Mouse (Mus musculus) hindbrain, embryonic 14.5 days (tissue): ENCODE results near the gene Tpp2. TPM values are rescaled to one million over a fixed set of nuclear protein-coding genes. Genes with fewer than 3 reads are reported as not detected.
A peak's percentile ranks its signal among the peaks of the same experiment; 100 is the strongest.
"Not testable (repeated sequence)": the region's sequence is repeated elsewhere in the genome, so short reads cannot be mapped to it uniquely, and the experiment has no call there.

Experiments
- ATAC-seq: fragments of 200-750 bp; cut with Nextera tagmentation; 2 replicates; pipeline ENCODE4 v1.8.0; 2017; ENCODE audit warnings: moderate number of reproducible peaks, mild to moderate bottlenecking, moderate TSS enrichment, moderate library complexity; ENCODE audit not compliant: low FRiP score
- DNase-seq: peaks from one replicate; pipeline ENCODE4 v3.0.0-alpha.2; 2015; ENCODE audit warnings: low spot score
- H3K27ac ChIP-seq: fragments of 300-500 bp; sonication (generic); 2 replicates; pipeline ENCODE4 v1.5.1; 2014; ENCODE audit warnings: mild to moderate bottlenecking, moderate library complexity
- H3K27me3 ChIP-seq: fragments of 300-500 bp; sonication (generic); 2 replicates; pipeline ENCODE4 v1.6.1; 2014; ENCODE audit warnings: mild to moderate bottlenecking, low read length, mixed read lengths; ENCODE audit not compliant: control insufficient read depth, insufficient read depth
- H3K36me3 ChIP-seq: fragments of 300-500 bp; sonication (generic); replicated peaks from 2 replicates; pipeline ENCODE4 v1.6.1; 2014; ENCODE audit not compliant: control insufficient read depth, insufficient read depth
- H3K4me1 ChIP-seq: fragments of 300-500 bp; sonication (generic); replicated peaks from 2 replicates; pipeline ENCODE4 v1.6.1; 2014; ENCODE audit warnings: antibody characterized with exemption, low read length, mixed read lengths; ENCODE audit not compliant: control insufficient read depth, insufficient read depth
- H3K4me2 ChIP-seq: fragments of 300-500 bp; sonication (generic); replicated peaks from 2 replicates; pipeline ENCODE4 v1.6.1; 2014; ENCODE audit warnings: mild to moderate bottlenecking, moderate library complexity
- H3K4me3 ChIP-seq: fragments of 300-500 bp; sonication (generic); replicated peaks from 2 replicates; pipeline ENCODE4 v1.5.1; 2014; ENCODE audit warnings: mild to moderate bottlenecking, low read length
- H3K9ac ChIP-seq: fragments of 300-500 bp; sonication (generic); 2 replicates; pipeline ENCODE4 v1.6.1; 2014
- H3K9me3 ChIP-seq: fragments of 300-500 bp; sonication (generic); 2 replicates; pipeline ENCODE4 v1.6.1; 2016; ENCODE audit warnings: low read length; ENCODE audit not compliant: control insufficient read depth
- WGBS: fragments of 180-500 bp; shearing (Covaris S2); extraction: QIAGEN DNeasy Blood & Tissue Kit; methylation state at CpG from one replicate; pipeline ENCODE4 v1.1.7; 2014; 5-methylcytosine and 5-hydroxymethylcytosine counted together
- polyA plus RNA-seq: library from polyadenylated mRNA; unstranded; fragments of >200 nt; fragmentation: Nextera tagmentation; extraction: Ambion mirVana; gene quantifications from 2 replicates; pipeline ENCODE4 v1.2.1, GENCODE M21; 2014

The Tpp2 gene
- polyA plus RNA-seq = 59.1 and 60.5 TPM in 2 replicates

DNA sequence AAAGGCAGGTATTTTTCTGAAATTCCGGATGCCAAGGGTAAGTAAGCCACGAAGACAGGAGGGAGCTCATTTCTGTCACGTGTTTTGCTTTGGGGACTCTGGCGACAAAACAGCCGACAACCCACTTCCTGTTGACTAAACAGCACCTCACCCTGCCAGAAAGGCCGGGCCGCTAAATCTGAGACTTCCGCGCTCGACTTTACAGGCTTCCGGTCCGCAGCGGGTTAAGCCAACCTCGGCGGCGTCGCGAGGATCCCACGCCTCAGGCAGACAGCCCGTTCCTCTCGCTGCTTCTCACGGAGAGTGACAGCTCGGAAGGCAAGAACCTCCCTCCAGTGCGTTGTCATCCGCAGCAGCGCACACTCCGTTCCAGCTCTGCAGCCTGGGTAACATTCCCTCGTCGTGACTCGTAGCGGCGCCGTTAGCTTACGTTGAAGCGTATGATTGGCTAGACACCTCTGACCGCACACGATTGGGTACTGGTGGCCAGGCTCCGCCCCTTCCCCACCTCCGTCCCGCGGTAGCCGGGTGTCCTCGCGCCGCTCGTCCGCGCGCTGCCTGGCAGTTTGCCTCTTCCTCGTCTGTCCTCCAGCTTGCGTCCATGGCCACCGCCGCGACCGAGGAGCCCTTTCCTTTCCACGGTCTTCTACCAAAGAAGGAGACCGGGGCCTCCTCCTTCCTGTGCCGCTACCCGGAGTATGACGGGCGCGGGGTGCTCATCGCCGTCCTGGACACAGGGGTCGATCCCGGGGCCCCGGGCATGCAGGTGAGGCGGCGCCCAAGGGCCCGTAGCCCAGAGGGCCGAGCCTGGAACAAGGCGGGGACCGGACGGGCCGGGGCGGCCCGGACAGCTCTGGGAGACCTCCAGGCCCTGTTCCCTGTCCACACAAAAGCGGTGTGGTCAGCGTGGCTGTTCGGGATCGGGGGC is at the start of gene Tpp2:
Gene Tpp2 (plus strand): TSS at position 160 of the 928 bp plus-strand sequence.
- Histone ChIP-seq H3K27me3 (no peaks in the 10 kb centered on the region), H3K27ac (peak within 1 kb of the TSS; percentile 91), H3K4me1 (peaks cover 17% of the 10 kb centered on the region), H3K9ac (peak within 1 kb of the TSS; percentile 97), H3K9me3 (0 out of 2 replicates have a peak, but pooled peaks cover under 1% of the 10 kb centered on the region), H3K4me2 (peak within 1 kb of the TSS; percentile 78), H3K4me3 (peak within 1 kb of the TSS; percentile 98), H3K36me3 (no peaks in the 10 kb centered on the region)
- under 1% methylated on average over 81 of the region's 81 CpGs for WGBS
- peak; percentile 100 for ATAC-seq
- DNase-seq = peak; percentile 98

- H3K36me3 ChIP-seq, ATAC-seq, H3K9ac ChIP-seq, DNase-seq, H3K27ac ChIP-seq, H3K4me1 ChIP-seq, H3K27me3 ChIP-seq, H3K9me3 ChIP-seq, H3K4me3 ChIP-seq, H3K4me2 ChIP-seq: not testable (repeated sequence)
- whole genome bisulfite sequencing = 90% methylated on average over 11 of the region's 11 CpGs
Observed at GRCm38 (mm10) chr1:43888358-43888757, 45.1 kb upstream of the Tpp2 start.

- H3K27ac ChIP-seq = no peak overlapping the region
- H3K9me3 ChIP-seq = no peaks in the 10 kb centered on the region
- DNase-seq (no peak), ATAC-seq (no peak)
- 0 out of 2 replicates have a peak, but pooled peaks cover 9% of the 10 kb centered on the region for H3K4me1 ChIP-seq
- H3K4me3 ChIP-seq = no peak overlapping the region
- no peak overlapping the region for H3K4me2 ChIP-seq
- no peaks in the 10 kb centered on the region for H3K36me3 ChIP-seq
- H3K27me3 ChIP-seq = no peaks in the 10 kb centered on the region
- no peak overlapping the region for H3K9ac ChIP-seq
Observed at GRCm38 (mm10) chr1:43895742-43896141, 37.7 kb upstream of the Tpp2 start.

DNA sequence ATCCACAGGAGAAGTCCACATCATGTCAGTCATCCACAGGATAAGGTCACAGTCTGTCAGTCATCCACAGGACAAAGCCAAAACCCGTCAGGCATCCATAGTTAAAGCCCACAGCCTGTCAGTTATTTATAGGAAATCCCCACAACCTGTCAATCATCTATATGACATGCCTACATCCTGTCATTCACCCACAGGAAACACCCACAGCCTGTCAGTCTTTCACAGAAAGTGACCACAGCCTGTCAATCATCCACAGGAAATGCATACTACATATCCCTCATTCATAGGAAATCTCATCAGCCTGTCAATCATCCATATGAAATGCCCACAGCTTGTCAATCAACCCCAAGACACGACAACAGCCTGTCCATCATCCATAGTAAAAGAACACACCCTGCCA is 36.3 kb upstream of the Tpp2 start:
- no peaks in the 10 kb centered on the region for H3K9me3 ChIP-seq
- DNase-seq = no peak
- no peak overlapping the region for H3K4me2 ChIP-seq
- H3K9ac ChIP-seq = no peak overlapping the region
- no peak overlapping the region for H3K27ac ChIP-seq
- ATAC-seq = no peak
- no peaks in the 10 kb centered on the region for H3K36me3 ChIP-seq
- 85% methylated on average over 2 of the region's 2 CpGs for WGBS
- no peaks in the 10 kb centered on the region for H3K27me3 ChIP-seq
- 0 out of 2 replicates have a peak, but pooled peaks cover 9% of the 10 kb centered on the region for H3K4me1 ChIP-seq
- H3K4me3 ChIP-seq = no peak overlapping the region

DNA sequence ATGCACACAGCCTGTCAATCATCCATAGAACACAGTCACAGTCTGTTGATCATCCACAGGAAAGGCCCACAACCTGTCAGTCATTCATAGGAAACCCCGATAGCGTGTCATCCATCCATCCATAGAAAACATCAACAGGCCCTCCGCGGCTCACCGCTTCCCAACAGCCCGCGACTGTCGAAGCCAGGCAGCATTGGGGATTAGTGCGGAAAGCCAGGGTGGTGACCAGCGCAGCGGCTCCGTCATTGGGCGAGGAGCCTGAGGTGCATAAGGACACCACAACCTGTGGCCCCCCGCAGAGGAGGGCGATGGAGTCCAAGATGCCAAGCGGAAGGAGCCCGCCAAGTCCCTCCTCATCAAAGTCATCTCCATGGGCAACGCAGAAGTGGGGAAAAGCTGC is 35.5 kb upstream of the Tpp2 start:
- no peak for ATAC-seq
- Histone ChIP-seq H3K9me3 (no peaks in the 10 kb centered on the region), H3K36me3 (no peaks in the 10 kb centered on the region), H3K27ac (no peak overlapping the region), H3K27me3 (no peaks in the 10 kb centered on the region), H3K4me2 (no peak overlapping the region), H3K9ac (no peak overlapping the region), H3K4me3 (no peak overlapping the region), H3K4me1 (0 out of 2 replicates have a peak, but pooled peaks cover 9% of the 10 kb centered on the region)
- 81% methylated on average over 18 of the region's 18 CpGs for WGBS
- no peak for DNase-seq

DNA sequence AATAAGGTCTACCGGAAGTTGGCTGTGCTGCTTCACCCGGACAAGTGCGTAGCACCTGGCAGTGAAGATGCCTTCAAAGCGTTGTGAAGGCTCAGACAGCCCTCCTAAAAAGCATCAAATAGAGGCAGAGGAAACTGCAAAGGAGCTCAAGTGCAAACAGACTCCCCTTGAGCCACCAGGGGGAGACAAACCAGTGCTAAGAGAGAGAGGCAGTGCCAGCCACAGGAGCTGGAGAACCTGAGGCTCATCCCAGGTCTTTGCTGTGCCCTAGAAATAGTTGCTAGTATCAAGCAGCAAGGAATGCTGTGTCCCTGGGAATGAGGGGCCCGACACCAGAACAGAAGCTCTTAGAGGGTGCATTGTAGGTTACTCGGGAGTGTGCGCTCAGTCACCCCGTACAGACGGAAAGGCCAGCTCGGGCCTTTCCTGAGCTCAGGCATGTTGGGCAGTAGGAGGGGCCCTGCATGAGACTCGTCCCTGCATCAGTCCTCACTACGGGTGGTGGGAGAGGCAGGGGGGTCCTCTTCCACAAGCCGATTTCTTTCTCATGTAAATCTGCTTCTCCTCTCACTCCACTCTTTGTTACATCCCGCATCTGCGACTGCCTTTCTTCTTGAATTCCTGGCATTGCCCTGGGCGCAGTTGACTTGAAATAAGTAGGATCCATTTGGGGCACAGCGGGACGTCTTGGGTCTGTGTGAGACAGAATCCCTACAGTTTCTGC is 34.3 kb upstream of the Tpp2 start:
- Histone ChIP-seq H3K9ac (peak overlapping the region; percentile 41), H3K27me3 (no peaks in the 10 kb centered on the region), H3K36me3 (no peaks in the 10 kb centered on the region), H3K9me3 (no peaks in the 10 kb centered on the region), H3K27ac (no peak overlapping the region), H3K4me3 (peak overlapping the region; percentile 23), H3K4me1 (0 out of 2 replicates have a peak, but pooled peaks cover 9% of the 10 kb centered on the region), H3K4me2 (peak overlapping the region; percentile 54)
- peak; percentile 86 for DNase-seq
- WGBS = 11% methylated on average over 18 of the region's 18 CpGs
- ATAC-seq = peak; percentile 88

GRCm38 (mm10) chr1:43902417-43902816 is 31.0 kb upstream of the Tpp2 start:
- Histone ChIP-seq H3K4me1 (0 out of 2 replicates have a peak, but pooled peaks cover 9% of the 10 kb centered on the region), H3K36me3 (no peaks in the 10 kb centered on the region), H3K4me2 (no peak overlapping the region), H3K9ac (no peak overlapping the region), H3K27me3 (no peaks in the 10 kb centered on the region), H3K4me3 (no peak overlapping the region), H3K9me3 (no peaks in the 10 kb centered on the region), H3K27ac (no peak overlapping the region)
- 86% methylated on average over 1 of the region's 1 CpGs for WGBS
- ATAC-seq (no peak), DNase-seq (no peak)

DNA sequence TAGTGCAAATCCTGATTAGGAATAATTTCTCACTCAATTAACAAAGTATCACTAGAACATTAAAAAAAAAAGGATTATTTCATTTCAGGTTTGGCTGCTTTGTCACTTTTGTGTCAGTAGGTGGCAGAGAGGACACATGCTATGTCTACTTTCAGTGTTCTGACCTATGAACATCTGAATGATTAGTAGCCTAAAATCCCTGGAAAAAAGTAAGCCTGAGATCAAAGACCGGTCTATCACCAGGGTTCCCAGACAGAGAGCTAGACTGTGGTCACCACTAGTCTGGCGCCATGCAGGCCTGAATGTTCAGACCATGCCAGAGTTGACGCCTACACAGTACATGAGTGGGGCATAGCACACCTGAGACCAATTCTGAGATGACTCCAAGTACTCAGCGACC is 30.6 kb upstream of the Tpp2 start:
- Histone ChIP-seq H3K9ac (no peak overlapping the region), H3K36me3 (no peaks in the 10 kb centered on the region), H3K27me3 (no peaks in the 10 kb centered on the region), H3K4me3 (no peak overlapping the region), H3K27ac (no peak overlapping the region), H3K4me2 (no peak overlapping the region), H3K9me3 (no peaks in the 10 kb centered on the region), H3K4me1 (0 out of 2 replicates have a peak, but pooled peaks cover 9% of the 10 kb centered on the region)
- 65% methylated on average over 4 of the region's 4 CpGs for WGBS
- ATAC-seq = no peak
- peak; percentile 44 for DNase-seq

DNA sequence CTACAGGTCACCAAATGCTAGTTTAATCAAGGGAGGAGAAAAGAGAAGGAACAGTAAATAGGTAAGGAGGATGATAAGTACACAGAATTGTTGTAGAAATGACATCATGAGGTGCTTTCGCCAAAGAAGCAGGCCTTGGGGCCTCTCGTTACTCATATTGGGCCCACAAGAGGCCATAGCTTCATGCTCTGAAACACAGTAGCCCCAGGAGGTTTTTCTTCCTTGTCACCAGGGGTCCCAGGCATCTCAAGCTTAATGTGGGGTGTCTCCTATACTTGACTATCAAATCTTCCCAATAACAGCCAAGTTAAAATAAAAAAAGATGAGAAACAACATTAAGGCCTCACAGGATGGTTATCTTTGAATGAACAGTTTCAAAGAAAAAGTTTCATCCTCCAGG is 18.0 kb upstream of the Tpp2 start:
- ATAC-seq = no peak
- H3K9ac ChIP-seq = no peak overlapping the region
- no peak overlapping the region for H3K4me3 ChIP-seq
- no peak for DNase-seq
- no peaks in the 10 kb centered on the region for H3K4me1 ChIP-seq
- no peaks in the 10 kb centered on the region for H3K9me3 ChIP-seq
- H3K36me3 ChIP-seq = no peaks in the 10 kb centered on the region
- no peaks in the 10 kb centered on the region for H3K27me3 ChIP-seq
- no peak overlapping the region for H3K27ac ChIP-seq
- no peak overlapping the region for H3K4me2 ChIP-seq
- WGBS = 55% methylated on average over 2 of the region's 2 CpGs
